Mouse (Mus musculus) neural tube, embryonic 12.5 days (tissue): ENCODE data around the gene Ccdc65. TPM values are rescaled to one million over a fixed set of nuclear protein-coding genes. Genes with fewer than 3 reads are reported as not detected.

Experiments
- ATAC-seq: fragments of 200-750 bp; cut with Nextera tagmentation; 2 replicates; pipeline ENCODE4 v1.8.0; 2017; ENCODE audit warnings: low read depth, mild to moderate bottlenecking, moderate TSS enrichment, moderate library complexity; ENCODE audit not compliant: low FRiP score
- H3K27ac ChIP-seq: fragments of 300-500 bp; sonication (generic); 2 replicates; pipeline ENCODE4 v1.5.1; 2016
- H3K27me3 ChIP-seq: fragments of 300-500 bp; sonication (generic); replicated peaks from 2 replicates; pipeline ENCODE4 v1.6.1; 2016; ENCODE audit warnings: mild to moderate bottlenecking
- H3K36me3 ChIP-seq: fragments of 300-500 bp; sonication (generic); 2 replicates; pipeline ENCODE4 v1.6.1; 2016; ENCODE audit warnings: mild to moderate bottlenecking
- H3K4me1 ChIP-seq: fragments of 300-500 bp; sonication (generic); 2 replicates; pipeline ENCODE4 v1.6.1; 2016
- H3K4me2 ChIP-seq: fragments of 300-500 bp; sonication (generic); replicated peaks from 2 replicates; pipeline ENCODE4 v1.6.1; 2016; ENCODE audit warnings: mild to moderate bottlenecking
- H3K4me3 ChIP-seq: fragments of 300-500 bp; sonication (generic); 2 replicates; pipeline ENCODE4 v1.5.1; 2016
- H3K9ac ChIP-seq: fragments of 300-500 bp; sonication (generic); 2 replicates; pipeline ENCODE4 v1.6.1; 2016; ENCODE audit warnings: mild to moderate bottlenecking
- H3K9me3 ChIP-seq: fragments of 300-500 bp; sonication (generic); 2 replicates; pipeline ENCODE4 v1.6.1; 2016; ENCODE audit warnings: mild to moderate bottlenecking
- WGBS: fragments of 180-500 bp; shearing (Covaris S2); methylation state at CpG from one replicate; pipeline ENCODE4 v1.1.7; 2016; 5-methylcytosine and 5-hydroxymethylcytosine counted together
- polyA plus RNA-seq: library from polyadenylated mRNA; unstranded; fragments of >200 nt; fragmentation: Nextera tagmentation; extraction: Ambion mirVana; gene quantifications from 2 replicates; pipeline ENCODE4 v1.2.1, GENCODE M21; 2016

The Ccdc65 gene
- polyA plus RNA-seq, result 2.1 and 2.3 TPM in 2 replicates

DNA sequence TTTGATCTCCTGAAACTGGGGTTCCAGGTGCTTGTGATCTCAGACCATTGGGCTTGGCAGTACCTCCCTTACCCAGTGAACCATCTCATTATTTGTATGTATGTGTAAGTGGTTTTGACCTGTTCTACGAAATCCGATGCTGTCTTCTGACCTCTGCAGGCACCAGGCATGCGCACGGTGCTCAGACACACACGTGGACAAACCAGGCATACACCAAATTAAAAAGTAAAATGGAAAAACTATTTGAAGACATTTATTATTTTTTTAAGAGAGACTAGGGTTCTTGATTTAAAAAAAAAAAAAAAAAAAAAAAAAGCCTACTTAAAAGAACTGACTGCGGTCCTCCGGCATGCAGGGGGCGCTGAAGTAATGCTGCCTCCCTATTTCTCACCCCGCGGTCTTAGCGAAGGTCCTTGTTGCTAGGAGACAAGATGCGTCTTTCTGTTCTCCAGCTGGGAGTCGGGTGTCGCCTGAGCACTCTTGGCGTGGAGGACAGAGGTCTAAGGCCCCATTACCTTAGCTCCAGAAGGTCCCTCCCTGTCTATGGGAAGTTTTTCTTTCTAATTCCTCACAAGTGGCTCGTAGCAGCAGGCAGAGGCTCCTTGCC, at the start of gene Ccdc65:
TSS of gene Ccdc65 (plus strand) at position 442 of the 607 bp plus-strand sequence.
- Histone ChIP-seq H3K27me3 (peaks cover 4% of the 10 kb centered on the region; the same call in 1 of the 2 replicates), H3K9me3 (no peaks in the 10 kb centered on the region), H3K4me2 (peak within 1 kb of the TSS; percentile 61), H3K36me3 (no peaks in the 10 kb centered on the region), H3K4me3 (peak within 1 kb of the TSS; percentile 31), H3K4me1 (no peaks in the 10 kb centered on the region), H3K27ac (no peak within 1 kb of the TSS), H3K9ac (no peak within 1 kb of the TSS)
- WGBS, result 19% methylated on average over 16 of the region's 16 CpGs
- ATAC-seq, result no peak

DNA sequence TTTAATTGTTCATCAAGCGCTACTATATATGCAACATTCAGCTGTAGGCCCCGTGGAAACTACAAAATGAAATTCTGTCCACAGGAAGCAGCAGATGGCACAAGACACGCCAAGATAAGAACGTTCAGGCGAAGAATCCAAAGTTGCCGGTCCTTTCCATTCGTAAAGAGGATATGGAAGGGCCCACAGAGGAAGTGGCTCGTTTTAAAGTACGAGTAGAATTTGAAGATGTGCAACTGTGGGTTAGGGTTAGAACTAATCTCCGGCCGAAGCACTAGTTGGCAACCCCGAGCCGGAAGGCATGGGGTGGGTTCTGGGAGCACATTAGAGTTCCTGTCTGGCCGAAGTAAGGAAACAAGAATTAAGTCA, 45.8 kb upstream of the Ccdc65 start:
- no peaks in the 10 kb centered on the region for H3K27me3 ChIP-seq
- WGBS, result 2% methylated on average over 14 of the region's 14 CpGs
- ATAC-seq, result no peak
- peak overlapping the region; percentile 73 for H3K9ac ChIP-seq
- no peaks in the 10 kb centered on the region for H3K4me1 ChIP-seq
- H3K36me3 ChIP-seq, result peaks cover 24% of the 10 kb centered on the region
- peak overlapping the region; percentile 39; the same call in 1 of the 2 replicates for H3K27ac ChIP-seq
- peak overlapping the region; percentile 67 for H3K4me2 ChIP-seq
- no peaks in the 10 kb centered on the region for H3K9me3 ChIP-seq
- H3K4me3 ChIP-seq, result peak overlapping the region; percentile 65

DNA sequence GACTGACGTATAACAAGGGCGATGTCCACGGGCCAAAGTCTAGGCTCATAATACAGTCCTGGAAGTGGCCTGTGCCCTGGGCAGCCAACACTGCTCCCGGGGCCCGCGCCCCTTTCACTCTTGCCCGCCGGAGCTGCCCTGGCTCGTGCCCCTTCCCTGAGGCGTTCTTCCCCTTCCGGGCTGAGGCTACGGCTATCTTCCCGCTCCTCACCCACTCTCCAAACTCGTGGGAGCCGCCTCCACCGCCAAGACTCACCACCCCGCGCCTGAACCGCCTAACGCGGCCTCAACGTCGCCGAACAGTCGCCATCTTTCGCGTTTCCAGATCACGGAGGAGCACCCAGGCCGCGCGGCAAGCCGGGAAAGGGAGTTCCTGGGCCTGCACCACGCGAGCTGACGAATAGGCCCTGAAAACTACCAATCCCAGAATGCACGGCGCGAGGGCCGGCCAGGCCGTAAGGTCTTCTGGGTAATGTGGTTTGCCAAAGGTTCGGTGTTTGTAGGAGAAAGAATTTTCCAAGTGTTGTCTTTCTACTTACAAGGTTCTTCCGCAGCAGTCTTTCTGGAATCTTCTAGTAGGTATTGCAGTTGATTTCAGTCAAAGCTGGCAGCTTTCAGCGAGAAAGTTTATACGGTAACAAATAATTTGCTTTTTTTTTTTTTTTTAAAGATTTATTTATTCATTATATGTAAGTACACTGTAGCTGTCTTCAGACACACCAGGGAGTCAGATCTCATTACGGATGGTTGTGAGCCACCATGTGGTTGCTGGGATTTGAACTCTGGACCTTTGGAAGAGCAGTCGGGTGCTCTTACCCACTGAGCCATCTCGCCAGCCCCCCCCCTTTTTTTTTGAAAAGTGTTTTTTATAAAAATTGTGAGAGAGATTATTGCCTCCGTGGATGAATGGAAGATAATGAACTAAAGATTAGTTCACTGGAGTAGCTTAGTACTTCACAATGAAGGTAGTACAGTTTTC, 45.2 kb upstream of the Ccdc65 start, which contains the start of gene Ddx23:
TSS of gene Ddx23 (minus strand) at position 328 of the 979 bp plus-strand sequence.
- Histone ChIP-seq H3K9ac (peak within 1 kb of the TSS; percentile 73), H3K36me3 (peaks cover 17% of the 10 kb centered on the region), H3K9me3 (no peaks in the 10 kb centered on the region), H3K27ac (peak within 1 kb of the TSS; percentile 39; the same call in 1 of the 2 replicates), H3K4me3 (peak within 1 kb of the TSS; percentile 65), H3K4me1 (no peaks in the 10 kb centered on the region), H3K27me3 (no peaks in the 10 kb centered on the region), H3K4me2 (peak within 1 kb of the TSS; percentile 67)
- ATAC-seq, result peak; percentile 95
- WGBS, result 5% methylated on average over 48 of the region's 48 CpGs

DNA sequence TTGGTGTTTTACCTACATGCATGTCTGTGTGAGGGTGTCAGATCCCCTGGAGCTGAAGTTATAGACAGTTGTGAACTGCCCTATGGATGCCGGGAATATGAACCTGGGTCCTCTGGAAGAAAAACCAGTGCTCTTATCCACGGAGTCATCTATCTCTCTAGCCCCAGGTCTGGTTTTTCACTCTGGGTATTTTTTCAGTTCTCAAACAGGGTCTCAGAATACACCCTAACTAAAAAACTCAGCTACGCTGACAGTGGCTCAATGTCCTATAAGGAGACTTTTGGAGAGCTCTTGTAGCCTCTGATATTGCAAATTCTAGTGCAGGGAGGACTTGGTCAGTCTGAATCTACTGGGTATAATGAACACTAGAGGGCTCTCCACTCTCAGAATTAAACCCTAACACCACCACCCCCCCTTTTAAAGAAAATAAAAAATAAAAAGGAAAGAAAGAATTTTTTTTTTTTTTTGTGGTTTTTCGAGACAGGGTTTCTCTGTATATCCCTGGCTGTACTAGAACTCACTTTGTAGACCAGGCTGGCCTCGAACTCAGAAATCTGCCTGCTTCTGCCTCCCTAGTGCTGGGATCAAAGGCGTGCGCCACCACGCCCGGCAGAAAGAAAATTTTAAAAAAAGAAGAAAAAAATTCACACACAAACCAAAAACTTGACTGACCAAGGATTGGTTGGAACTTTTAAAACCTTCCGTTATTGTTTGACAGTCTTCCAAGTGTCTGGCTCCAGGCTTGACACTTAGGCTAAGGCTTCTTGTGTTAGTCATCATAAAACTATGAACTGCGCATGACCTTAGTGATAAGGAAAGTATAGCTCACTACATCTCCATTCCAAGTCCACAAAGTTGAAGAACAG, 43.7 kb upstream of the Ccdc65 start:
- H3K4me1 ChIP-seq, result no peaks in the 10 kb centered on the region
- H3K4me2 ChIP-seq, result no peak overlapping the region
- H3K9ac ChIP-seq, result no peak overlapping the region
- WGBS, result 83% methylated on average over 11 of the region's 11 CpGs
- H3K27me3 ChIP-seq, result no peaks in the 10 kb centered on the region
- H3K27ac ChIP-seq, result no peak overlapping the region
- no peak for ATAC-seq
- H3K36me3 ChIP-seq, result peaks cover 7% of the 10 kb centered on the region; the same call in 1 of the 2 replicates
- no peaks in the 10 kb centered on the region for H3K9me3 ChIP-seq
- no peak overlapping the region for H3K4me3 ChIP-seq

DNA sequence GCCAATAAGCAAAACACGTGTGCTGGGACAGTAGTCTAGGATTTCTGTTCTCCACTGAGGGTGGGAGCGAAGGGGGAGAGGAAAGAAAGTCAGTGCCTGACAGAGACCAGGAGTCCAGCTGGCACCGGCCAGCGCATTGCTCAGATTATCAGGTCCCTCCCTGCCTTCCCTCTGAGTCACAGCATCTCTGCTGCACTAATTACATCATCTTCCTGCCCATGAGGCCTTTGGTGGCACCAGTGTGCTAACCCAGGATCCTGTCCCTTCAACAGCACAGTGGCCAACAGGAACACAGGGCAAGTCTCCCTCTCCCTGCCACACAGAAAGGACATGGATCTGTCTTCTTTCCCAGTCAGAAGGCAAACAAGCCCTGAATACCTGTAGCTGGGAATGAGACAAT, 35.4 kb upstream of the Ccdc65 start:
- H3K4me1 ChIP-seq, result peaks cover 37% of the 10 kb centered on the region
- no peak overlapping the region for H3K4me2 ChIP-seq
- H3K9me3 ChIP-seq, result no peaks in the 10 kb centered on the region
- 0 out of 2 replicates have a peak, but pooled peaks cover 6% of the 10 kb centered on the region for H3K27me3 ChIP-seq
- 83% methylated on average over 4 of the region's 4 CpGs for WGBS
- H3K4me3 ChIP-seq, result no peak overlapping the region
- no peak overlapping the region for H3K27ac ChIP-seq
- H3K9ac ChIP-seq, result no peak overlapping the region
- ATAC-seq, result no peak
- peaks cover 16% of the 10 kb centered on the region; the same call in 1 of the 2 replicates for H3K36me3 ChIP-seq

DNA sequence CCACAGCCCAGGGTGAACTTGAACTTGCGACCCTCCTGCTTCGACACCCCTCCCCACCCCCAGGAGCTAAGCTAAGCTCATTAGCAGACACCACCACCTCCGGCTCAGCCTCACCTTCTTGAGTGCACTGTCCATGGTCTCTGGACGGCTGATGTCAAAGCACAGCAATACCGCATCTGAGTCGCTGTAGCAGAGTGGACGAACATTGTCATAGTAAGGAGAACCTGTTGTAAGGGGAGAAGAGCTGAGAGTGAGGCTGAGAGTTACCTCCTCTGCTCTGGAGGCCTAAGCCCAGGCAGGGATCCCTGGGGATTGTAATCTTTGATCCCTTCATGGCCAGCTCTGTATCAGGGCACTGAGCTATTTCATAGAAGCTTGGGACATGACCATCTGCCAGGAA, 34.3 kb upstream of the Ccdc65 start:
- Histone ChIP-seq H3K27me3 (0 out of 2 replicates have a peak, but pooled peaks cover 6% of the 10 kb centered on the region), H3K4me1 (peaks cover 43% of the 10 kb centered on the region), H3K4me3 (no peak overlapping the region), H3K9ac (no peak overlapping the region), H3K9me3 (no peaks in the 10 kb centered on the region), H3K36me3 (peaks cover 16% of the 10 kb centered on the region; the same call in 1 of the 2 replicates), H3K4me2 (peak overlapping the region; percentile 94), H3K27ac (no peak overlapping the region)
- 81% methylated on average over 7 of the region's 7 CpGs for WGBS
- ATAC-seq, result no peak

DNA sequence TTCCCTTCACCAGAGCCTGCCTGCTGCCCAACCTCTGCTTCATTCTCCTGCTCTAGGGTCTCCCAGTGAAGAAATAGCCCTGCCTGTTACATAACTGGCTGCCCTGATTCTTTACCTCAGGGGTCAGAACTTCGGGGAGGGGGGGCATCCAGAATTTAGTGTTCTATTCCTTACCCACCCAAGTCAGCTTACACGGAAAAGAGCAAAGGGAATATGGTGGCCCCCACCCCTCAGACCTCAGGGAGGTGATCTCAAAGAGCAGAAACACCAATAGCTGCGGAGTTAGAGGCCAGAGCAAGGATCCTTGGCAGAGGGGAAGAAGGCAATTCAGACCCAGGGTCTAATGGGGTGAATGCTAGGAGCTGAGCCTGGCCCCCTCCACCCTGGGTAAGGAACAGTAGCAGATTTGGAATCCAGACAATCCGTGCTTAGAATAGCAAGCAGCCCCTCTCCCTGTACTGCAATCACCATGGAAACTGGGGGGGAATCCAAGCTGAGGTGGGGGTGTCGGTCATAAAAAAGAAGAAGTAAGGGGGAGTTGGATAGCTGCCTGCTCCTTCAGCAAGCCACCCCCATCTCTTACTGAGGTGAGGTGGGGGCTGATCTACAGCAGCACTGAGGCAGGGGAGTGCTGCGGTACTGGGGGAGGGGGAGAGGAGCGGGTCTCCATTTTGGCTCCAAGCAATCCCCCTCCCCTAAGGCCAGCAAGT, 33.6 kb upstream of the Ccdc65 start:
- Histone ChIP-seq H3K4me2 (peak overlapping the region; percentile 94), H3K9me3 (no peaks in the 10 kb centered on the region), H3K27me3 (0 out of 2 replicates have a peak, but pooled peaks cover 6% of the 10 kb centered on the region), H3K4me3 (peak overlapping the region; percentile 52; the same call in 1 of the 2 replicates), H3K9ac (peak overlapping the region; percentile 57), H3K27ac (peak overlapping the region; percentile 27; the same call in 1 of the 2 replicates), H3K4me1 (peaks cover 43% of the 10 kb centered on the region), H3K36me3 (peaks cover 11% of the 10 kb centered on the region; the same call in 1 of the 2 replicates)
- 8% methylated on average over 7 of the region's 7 CpGs for WGBS
- ATAC-seq, result peak; percentile 84

DNA sequence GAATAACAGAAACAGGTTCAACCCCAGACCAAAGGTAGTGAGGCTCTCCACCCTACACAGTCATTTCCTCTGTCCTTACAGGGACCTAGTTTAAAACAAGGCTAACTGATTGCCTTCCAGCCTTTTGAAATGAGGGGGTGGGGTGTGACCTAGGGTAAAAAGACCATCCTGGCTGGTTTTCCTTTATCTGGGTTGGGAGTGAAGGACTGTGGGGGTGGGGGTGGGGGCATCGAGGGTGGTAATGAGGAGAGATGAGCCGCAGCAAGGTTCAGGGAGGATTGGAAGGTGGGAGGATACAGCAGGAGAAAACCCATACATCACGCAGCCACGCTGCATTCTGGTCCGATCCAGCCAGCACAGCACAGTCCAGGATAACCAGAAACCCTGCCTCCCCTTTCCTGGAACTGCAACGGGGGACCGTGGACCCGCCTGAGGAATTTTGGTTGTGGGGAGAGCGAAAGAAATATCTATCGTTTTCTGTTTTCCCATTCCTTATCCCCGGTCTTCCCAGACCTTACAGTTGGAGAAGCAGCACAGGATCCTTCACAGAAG, 32.9 kb upstream of the Ccdc65 start:
- peaks cover 43% of the 10 kb centered on the region for H3K4me1 ChIP-seq
- ATAC-seq, result peak; percentile 38
- 0 out of 2 replicates have a peak, but pooled peaks cover 6% of the 10 kb centered on the region for H3K27me3 ChIP-seq
- peak overlapping the region; percentile 27; the same call in 1 of the 2 replicates for H3K27ac ChIP-seq
- peak overlapping the region; percentile 94 for H3K4me2 ChIP-seq
- H3K4me3 ChIP-seq, result peak overlapping the region; percentile 52
- no peaks in the 10 kb centered on the region for H3K9me3 ChIP-seq
- H3K36me3 ChIP-seq, result peaks cover 8% of the 10 kb centered on the region; the same call in 1 of the 2 replicates
- WGBS, result 7% methylated on average over 11 of the region's 11 CpGs
- H3K9ac ChIP-seq, result peak overlapping the region; percentile 57; the same call in 1 of the 2 replicates

DNA sequence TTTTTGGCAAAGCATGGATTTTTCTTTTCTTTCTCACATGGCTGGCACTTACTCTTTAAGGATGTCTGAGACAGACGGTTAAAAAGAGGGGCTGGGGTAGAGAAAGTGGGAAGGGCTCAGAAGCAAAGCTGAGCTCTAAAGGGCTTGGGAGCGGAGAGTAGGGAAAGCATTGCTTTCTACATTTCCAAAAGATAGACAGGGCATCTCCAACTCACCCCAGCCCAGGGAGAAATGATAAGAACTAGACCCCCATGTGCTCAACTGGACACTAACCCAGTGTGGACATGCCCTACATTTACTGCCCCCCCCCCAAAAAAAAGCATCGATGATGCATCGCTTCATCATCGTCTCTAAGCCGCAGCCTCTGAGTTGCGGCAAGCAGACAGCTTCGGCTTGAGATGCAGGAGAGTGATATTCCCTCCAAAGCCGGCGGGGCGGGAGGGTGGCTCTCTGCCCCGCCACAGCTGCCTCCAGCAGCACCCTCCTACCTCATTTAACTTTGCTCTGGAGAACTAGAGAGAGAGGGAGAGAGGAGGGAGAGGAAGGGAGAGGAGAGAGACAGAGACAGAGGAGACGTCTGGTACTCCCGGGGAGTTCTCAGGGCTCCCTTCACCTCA, 32.3 kb upstream of the Ccdc65 start:
- no peak for ATAC-seq
- H3K9ac ChIP-seq, result peak overlapping the region; percentile 57
- H3K4me1 ChIP-seq, result peaks cover 43% of the 10 kb centered on the region
- H3K27me3 ChIP-seq, result 0 out of 2 replicates have a peak, but pooled peaks cover 6% of the 10 kb centered on the region
- peaks cover 1% of the 10 kb centered on the region; the same call in 1 of the 2 replicates for H3K36me3 ChIP-seq
- 2% methylated on average over 14 of the region's 14 CpGs for WGBS
- no peaks in the 10 kb centered on the region for H3K9me3 ChIP-seq
- peak overlapping the region; percentile 94 for H3K4me2 ChIP-seq
- H3K4me3 ChIP-seq, result peak overlapping the region; percentile 52
- no peak overlapping the region; the same call in 1 of the 2 replicates for H3K27ac ChIP-seq

DNA sequence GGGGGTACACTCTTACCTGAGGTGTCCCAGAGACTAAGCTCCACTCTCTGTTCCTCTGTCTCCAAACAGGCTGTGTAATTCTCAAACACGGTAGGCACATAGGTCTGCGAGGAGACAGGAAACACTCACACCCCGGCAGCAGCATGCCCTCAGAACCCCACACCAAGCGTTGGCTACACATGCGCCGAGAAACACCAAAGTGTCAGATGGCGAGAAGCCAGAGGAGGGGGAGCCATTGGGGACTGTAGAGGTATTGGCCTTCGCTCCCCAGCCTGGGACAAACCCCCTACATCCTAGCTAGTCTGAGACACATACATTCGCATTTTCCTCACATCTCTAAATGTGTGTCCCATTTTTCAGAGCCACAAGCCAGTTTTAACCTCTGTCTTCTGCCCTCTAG, 31.5 kb upstream of the Ccdc65 start:
- no peak; the same call in 1 of the 2 replicates for ATAC-seq
- no peaks in the 10 kb centered on the region for H3K36me3 ChIP-seq
- peak overlapping the region; percentile 52 for H3K4me3 ChIP-seq
- H3K27me3 ChIP-seq, result 0 out of 2 replicates have a peak, but pooled peaks cover 6% of the 10 kb centered on the region
- no peak overlapping the region for H3K27ac ChIP-seq
- peak overlapping the region; percentile 94 for H3K4me2 ChIP-seq
- H3K4me1 ChIP-seq, result peaks cover 43% of the 10 kb centered on the region
- H3K9me3 ChIP-seq, result no peaks in the 10 kb centered on the region
- WGBS, result under 1% methylated on average over 9 of the region's 9 CpGs
- peak overlapping the region; percentile 57 for H3K9ac ChIP-seq
